Mouse (Mus musculus) CH12.LX (cell line): ENCODE results near the gene Mettl17.

Experiments
- EP300 ChIP-seq: IDR thresholded peaks from 2 replicates; pipeline ENCODE4 v1.6.1; 2011; ENCODE audit warnings: low read length, improper control_type of control experiment
- GABPA ChIP-seq: IDR thresholded peaks from 2 replicates; pipeline ENCODE4 v1.6.1; 2012; ENCODE audit warnings: low read depth, low read length, improper control_type of control experiment, inconsistent platforms; ENCODE audit not compliant: insufficient replicate concordance
- POLR2A ChIP-seq: IDR thresholded peaks from 2 replicates; pipeline ENCODE4 v1.6.1; 2011; ENCODE audit warnings: low read depth, mild to moderate bottlenecking, improper control_type of control experiment, low read length

DNA sequence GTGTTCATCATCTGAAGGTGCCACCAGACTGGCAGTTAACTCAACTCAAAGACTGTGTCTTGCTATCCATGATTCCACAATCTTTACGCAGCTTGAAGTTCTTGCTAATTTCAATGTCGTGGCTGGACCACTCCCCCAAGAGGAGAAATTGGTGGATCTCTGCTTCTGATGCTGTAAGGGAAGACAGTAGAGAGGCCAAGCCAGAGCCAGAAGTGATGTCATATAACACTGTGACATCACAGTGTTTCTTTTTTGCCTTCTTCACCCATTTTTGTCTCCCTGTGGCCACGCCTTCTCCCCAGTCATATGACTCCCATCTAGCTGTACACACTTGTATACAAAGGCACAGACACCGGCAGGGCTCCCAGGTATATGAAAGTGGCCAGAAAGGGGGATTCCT lies 33.5 kb downstream of the Mettl17 start, which contains the start of gene Tppp2:
- TF ChIP-seq POLR2A (no peak), GABPA (no peak), EP300 (no peak)
